Mouse (Mus musculus) frontal cortex, postnatal 36 days (tissue): ENCODE data around the gene Tmem221.

ENCODE experiments used
- DNase-seq, 2 experiments: peaks; one replicate each; pipeline ENCODE4 v3.0.0; 2022; ENCODE audit warnings: low spot score in 2 of 2

Gene Tmem221

DNA sequence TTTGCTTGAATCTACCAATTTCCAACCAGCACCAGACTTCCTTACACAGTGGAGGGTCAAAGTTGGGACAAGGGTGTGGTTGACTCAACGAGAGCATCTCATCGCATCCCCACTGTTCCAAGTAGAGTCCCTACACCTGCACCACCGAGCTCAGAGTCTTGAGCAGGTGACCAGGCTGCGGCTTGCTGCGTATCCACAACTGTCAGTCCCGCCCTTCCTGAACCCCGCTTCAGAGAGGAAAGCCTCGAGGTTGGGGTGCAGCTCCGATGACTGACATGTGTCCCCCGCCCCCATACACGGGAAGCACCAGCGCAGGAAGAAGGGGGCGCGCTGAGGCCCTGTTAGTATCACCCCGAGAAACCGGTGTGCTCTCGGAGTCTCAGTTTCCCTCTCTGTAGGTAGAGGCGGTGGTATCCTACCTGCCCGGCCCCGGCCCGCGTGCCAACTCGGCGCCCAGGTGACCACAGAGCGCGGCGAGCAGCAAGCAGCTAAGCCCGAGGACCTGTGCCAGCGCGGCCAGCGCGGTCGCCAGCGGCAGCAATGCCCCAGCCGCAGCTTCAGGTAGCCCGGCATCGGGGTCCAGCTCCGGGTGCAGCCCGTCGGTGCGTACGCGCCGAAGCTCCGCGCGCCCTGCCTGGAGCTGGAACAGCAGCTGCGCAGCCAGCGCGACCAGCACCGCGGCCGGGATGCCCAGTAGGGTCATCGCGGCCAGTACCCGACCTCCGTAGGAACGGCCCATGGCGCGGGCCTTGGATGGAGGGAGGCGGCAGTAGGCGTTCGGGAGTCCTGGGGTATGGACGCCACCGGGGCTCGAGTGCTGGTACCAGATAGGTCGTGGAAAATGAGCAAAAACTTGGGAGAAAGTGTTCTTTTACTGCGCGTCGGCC lies at the start of gene Tmem221:
Gene Tmem221, minus strand, starts transcription at position 801 of the 887 bp plus-strand sequence.
- DNase-seq, result no peak

DNA sequence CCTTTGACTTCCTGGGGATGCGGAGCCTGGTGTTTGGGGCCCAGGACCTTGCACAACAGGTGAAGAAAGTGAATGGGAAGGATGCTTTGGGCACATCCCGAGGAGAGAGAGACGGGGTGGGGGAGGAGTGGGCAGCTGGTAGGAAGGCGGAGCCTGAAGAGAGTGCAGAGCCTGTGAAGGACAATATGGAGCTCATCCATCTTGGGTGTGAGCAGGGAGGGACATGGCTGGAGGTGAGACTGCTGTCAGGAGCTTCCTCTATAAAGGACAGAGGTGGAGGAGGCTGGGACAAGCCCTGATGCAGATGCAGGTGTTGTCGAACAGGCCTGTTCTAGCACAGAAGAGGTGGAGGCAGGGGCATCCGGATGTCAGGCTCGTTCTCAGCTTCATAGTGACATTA lies 45.4 kb upstream of the Tmem221 start:
- DNase-seq, result no peak

DNA sequence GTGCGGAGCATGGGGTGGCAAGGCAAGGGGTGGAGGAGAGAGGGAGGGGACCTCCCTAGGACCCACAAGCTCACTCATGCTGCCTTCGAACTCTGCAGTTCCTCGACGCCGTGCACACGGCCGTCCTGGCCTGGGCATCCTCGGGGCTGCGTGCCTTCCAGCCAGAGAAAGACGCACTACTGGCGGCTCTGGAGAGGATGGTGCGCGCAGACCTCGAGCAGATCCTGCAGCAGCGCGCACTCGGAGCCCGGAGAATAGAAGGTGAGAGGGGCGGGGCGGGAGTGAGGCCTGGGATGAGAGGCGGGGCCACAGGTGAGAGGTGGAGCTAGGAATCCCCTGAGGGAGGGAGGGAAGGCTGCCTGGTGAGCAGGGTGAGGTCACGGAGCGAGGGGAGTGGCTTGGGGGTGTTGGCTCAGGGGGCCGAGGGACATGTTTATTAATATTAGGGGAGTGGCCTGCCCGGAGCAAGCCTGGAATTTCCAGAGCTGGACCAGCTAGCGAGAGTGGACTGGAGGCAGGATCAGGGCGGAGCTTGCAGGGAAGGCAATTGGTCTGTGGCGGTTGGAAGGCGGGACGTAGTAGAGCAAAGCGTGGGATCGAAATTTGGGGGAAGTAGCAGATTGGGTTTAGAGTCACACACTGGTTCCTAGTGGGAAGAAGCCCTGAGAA lies 44.1 kb upstream of the Tmem221 start:
- DNase-seq, result no peak

DNA sequence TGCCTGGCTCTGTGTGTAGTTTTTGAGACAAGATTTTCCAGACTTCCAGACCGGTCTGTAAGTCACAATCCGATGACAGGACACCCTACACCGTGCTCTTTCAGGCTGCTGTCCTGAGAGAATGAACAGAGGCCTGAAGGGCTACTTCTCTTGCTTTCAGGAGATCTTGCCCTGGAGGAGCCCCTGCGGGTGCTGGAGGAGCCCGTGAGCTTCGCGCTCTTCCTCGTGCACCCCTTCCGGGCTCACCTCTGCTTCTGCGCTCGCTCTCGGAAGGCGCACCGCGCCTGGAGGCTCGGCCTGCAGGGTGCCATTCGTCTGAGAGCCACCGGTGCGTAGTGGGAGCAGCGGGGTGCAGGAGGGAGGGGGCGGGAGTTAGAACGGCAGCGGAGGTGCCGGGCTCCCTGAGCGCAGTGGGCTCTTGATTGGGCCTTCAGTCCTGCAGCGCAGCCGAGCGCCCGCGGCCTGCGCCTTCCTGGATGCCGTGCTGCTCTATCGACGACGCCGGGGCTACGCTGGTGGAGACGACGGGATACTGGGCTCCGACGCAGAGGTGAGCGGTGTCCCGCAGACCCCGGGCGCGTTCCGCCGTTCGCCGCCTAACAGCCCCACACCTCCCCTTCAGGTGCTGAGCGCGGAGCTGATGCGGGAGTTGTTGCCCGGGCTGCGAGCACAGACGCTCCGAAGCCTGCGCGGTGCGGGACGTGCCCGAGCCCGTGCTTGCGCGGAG lies 43.4 kb upstream of the Tmem221 start:
- no peak for DNase-seq

- DNase-seq, result no peak
Measured at GRCm38 (mm10) chr8:71598841-71599240, 40.2 kb upstream of the Tmem221 start.

GRCm38 (mm10) chr8:71598375-71598774 lies 39.7 kb upstream of the Tmem221 start:
- DNase-seq, result no peak

GRCm38 (mm10) chr8:71597451-71597850 lies 38.8 kb upstream of the Tmem221 start, which contains the start of gene Fam129c:
Gene Fam129c (plus strand): TSS chr8:71597648.
- no peak for DNase-seq

GRCm38 (mm10) chr8:71596798-71597197 lies 38.1 kb upstream of the Tmem221 start:
- no peak for DNase-seq

DNA sequence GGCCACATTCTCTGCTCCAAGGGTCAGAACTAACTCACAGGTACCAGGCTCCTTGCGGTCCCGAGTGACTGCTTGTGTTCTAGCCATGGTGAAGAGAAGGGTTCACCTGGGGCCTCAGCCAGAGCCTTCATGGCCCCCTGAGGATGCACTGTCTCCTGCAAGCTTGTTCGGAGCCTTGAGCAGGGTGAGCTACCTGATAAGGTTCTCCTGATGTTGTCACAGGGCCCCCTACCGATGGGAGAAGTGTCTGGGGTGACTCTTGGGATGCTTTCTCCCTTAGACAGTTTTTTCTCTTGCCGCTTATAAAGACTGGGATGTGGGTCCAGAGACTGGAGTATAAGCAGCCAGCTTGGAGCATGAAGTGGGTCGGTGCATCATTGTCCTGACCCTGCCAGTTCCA lies 37.7 kb upstream of the Tmem221 start:
- no peak for DNase-seq

DNA sequence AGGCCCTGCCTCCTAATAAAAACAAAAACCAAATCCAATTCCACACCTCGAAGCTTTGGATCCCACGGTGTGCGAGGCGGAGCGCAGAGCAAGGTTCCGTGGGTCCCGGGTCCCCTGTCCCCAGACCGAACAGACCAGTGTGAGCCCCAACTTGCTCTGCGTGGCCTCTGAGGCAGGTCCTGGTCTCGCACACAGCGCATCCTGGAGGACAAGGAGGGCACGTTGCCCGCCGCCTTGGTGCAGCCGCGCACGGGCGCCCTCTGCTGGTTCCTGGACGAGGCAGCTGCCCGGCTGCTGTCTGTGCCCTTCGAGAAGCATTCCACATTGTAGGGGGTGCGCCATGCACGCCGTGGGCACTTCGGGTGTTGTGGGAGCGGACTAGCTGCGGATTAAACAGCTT lies 37.2 kb upstream of the Tmem221 start:
- peak; percentile 89 to 90 for DNase-seq

DNA sequence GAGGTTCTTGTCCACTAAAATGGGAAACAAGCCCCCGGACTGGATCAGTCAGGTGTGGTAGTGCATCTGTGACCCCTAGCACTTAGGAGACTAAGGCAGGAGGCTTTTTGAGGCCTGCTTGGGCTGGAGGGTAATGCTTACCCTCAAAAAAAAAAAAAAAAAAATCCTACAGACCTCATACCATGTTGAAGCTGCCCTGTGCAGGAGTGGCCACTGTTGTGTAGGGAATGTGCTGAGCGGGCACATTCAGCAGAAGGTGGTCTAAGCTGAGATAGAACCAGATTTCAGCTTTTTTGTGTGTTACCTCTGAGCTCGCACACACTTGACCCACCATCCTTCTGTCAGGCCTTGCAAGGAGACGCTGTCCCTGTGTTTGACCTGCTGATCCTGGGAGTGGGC lies 35.7 kb upstream of the Tmem221 start:
- no peak for DNase-seq

DNA sequence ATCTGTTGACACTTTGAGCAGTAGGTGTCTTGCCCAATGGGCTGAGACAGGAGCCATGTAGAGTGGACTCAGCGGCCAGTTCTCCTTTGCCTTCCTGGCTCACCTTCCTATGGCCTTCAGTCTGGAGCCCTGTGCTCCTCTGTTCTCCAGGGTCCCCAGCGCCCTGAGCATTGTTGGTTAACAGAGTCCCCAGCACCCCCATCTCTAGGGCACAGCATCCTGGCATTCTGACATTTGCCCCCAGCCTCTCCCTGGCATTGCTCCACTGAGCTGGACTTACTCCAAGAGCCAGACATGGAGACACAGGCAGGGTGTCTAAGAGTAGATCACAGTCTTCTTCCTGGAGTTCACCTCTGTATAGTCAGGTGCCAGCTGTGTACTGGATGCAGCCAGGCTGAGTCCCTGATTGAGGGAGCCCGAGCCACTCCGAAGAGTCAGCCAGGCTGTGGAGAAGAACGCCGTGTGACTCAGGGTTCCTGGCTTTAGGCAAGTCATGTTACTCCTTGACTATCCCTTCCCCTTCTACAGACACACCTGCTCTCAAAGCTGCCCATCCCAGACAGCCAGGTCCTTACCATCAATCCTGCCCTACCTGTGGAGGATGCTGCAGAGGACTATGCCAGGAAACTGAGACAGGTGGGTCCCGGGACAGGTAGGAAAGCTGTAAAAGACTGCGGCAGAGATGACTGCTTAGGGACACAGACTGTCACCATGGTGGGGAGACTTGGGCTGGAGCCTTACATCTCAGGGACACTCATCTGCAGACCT lies 35.1 kb upstream of the Tmem221 start:
- no peak for DNase-seq

DNA sequence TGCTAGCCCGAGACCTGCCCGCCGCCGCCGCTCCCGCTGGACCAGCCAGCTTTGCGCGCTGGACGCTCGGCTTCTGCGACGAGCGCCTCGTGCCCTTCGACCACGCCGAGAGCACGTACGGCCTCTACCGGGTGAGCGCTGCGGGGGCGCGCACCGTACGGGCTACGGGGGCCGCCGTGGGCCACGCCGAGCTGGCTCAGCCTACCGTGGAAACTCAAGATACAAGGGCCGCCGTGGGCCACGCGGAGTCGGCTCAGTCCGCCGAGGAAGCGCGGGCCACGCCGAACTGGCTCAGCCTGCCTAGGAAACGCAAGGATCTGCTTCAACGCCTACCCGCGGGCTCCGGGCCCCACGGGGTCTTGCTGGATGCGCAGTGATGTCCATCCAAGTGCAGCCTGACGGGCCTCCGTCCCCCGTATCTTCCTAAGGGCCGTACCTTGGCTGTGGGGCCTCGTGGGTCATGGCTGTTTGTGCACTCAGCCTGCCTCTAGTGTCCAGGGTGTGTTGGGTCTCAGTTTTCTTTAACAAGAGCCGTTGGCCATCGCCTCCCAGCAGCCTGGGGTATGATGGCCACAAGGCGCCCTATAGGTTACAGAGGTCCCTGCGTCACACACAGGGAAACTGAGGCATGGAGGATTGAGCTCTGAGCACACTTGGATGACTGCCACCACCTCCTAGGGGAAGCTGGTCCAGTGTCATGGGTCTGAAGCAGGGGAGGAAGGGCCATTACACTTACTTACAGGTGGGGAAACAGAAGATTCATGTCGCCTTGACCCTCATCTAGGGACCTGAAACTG lies 33.9 kb upstream of the Tmem221 start:
- peak; percentile 91 to 93 for DNase-seq

DNA sequence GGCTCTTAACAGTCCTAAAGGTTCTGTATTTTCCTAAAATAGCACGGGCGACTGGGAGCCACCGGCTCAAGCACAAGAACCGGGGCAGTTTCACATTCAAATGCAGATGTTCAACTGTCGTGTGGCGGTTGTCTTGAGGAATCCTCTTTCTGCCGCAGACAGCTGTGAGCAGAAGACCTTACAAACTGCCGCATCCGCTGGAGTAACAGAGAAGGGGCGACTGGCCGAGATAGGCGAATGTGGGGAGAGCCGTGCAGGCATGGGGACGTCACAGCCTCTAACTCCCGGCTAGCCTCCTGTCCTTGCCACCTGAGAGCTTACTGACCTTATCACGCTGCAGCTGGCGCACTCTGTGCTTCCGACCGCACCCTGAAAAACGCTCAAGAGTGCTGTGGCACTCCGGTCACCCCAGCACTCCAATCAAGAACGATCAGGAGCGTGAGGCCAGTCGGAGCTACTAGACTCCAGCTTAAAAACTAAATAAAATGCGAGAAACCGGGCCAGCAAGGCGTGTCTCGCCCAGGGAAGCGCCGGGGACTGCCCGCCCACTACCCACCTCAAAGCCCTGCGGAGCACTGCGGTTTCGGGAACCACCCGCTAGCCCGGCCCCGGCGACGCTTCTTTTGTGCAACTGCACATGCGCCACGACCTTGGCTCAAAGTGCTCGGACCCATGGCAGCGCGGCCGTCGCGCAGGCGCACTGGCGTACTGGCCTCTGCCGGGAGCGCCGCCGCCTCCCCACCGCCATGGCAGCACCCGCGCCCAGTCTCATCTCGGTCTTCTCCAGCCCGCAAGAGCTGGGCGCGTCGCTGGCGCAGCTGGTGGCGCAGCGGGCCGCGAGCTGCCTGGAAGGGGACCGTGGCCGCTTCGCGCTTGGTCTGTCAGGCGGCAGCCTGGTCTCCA lies 33.1 kb upstream of the Tmem221 start, which contains the start of gene Pgls:
Gene Pgls, plus strand, starts transcription at position 706 of the 903 bp plus-strand sequence.
- peak; percentile 98 to 99 for DNase-seq

DNA sequence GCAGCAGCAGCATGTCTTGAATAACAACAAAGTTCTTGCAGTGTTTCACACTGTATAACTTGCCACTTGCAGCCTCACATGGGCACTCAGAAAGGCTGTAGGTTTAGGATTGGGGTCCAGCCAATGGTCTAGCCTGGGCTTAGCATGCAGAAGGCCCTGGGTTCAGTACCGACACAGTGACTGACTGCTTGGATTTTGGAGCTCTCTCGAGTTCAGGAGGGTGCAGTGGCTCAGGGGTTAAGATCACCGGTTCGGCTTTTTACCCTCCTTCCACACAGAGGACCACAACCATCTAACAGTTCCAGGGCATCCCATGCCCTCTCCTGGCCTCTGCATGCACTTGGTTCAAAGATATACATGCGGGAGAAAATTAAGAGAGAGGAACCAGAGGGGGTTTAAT lies 32.3 kb upstream of the Tmem221 start:
- DNase-seq, result no peak

DNA sequence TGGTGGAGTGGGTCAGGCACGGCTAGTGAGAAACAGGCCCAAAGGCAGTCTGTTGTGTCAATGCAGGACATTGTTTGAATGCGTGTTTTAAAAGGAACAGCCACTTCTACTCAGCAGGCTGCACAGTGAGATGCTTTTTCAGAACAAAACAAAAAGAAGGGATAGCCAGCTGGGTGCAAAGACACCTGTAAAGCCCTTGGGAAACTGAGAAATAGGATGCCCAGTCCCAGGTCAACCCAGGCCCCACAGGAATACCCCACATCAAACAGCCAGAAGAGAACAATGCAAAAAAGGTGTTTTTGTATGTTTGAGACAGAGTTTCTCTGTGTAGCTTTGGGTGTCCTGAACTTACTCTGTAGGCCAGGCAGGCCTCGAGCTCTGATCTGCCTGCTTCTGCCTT lies 30.1 kb upstream of the Tmem221 start:
- no peak for DNase-seq

DNA sequence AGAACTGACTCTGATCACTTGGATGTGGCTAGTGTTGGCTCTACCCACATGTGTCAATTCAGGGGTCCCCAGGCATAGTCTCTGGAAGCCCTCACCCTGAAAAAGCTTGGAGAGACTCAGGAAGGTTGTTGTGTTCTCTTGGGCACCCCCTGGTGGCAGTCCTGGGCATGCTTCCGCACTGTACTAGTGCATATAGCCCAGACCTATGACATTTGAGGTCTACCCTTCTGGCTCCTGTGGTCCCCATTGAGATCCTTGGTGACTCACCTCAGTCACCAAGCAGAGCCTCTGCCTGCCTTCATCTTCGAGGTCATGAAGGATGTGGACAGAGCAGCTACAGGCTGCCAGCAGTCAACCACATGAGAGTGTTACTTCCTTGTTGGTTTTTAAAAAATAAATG lies 28.2 kb upstream of the Tmem221 start:
- no peak for DNase-seq

DNA sequence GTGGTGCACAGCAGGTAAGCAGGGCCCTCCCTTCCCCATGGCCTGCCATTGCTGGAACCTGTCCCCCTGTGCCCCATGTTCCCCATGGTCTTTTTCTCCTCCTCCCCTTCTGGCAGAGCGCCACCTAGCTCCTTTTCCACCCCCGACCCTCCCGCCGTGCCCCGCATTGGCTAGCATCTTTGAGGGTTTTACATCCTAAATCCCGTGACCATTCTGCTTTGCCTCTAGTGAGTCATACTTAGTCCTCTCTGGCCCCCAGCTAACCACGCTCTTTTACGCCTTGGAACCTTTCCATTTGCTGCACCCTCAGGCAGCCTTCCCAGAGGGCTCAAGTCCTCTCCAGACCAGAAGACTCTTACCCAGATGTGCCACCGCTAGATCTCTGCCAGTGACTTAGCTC lies 21.5 kb upstream of the Tmem221 start:
- no peak for DNase-seq

DNA sequence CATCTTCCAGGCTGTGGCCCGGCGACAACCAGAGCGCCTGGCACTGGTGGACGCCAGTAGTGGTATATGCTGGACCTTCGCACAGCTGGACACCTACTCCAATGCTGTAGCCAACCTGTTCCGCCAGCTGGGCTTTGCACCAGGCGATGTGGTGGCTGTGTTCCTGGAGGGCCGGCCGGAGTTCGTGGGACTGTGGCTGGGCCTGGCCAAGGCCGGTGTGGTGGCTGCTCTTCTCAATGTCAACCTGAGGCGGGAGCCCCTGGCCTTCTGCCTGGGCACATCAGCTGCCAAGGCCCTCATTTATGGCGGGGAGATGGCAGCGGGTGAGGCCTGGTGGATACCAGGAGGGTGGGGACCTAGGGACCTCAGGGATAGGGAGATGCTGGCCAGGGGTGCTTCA lies 20.8 kb upstream of the Tmem221 start:
- DNase-seq, result no peak

GRCm38 (mm10) chr8:71579009-71579408 lies 20.3 kb upstream of the Tmem221 start:
- DNase-seq, result no peak
